Mouse (Mus musculus): ENCODE results near the gene Ctnnal1. TPM values are rescaled to one million over a fixed set of nuclear protein-coding genes. Genes with fewer than 3 reads are reported as not detected.

Gene Ctnnal1
- total RNA-seq, 1 experiment from 2014 or later, result 5.0 TPM

GRCm38 (mm10) chr4:56864417-56865001, 479 bp downstream of the Ctnnal1 start:
- no peak for ATAC-seq (ENCODE audit: extremely low read depth, insufficient number of reproducible peaks, low FRiP score, poor library complexity, severe bottlenecking)

GRCm38 (mm10) chr4:56864016-56864415, 972 bp downstream of the Ctnnal1 start:
- ATAC-seq (ENCODE audit: extremely low read depth, insufficient number of reproducible peaks, low FRiP score, poor library complexity, severe bottlenecking), result no peak

- no peak for ATAC-seq (ENCODE audit: extremely low read depth, insufficient number of reproducible peaks, low FRiP score, poor library complexity, severe bottlenecking)
Observed at GRCm38 (mm10) chr4:56861551-56861950, 3.4 kb downstream of the Ctnnal1 start.

- ATAC-seq (ENCODE audit: extremely low read depth, insufficient number of reproducible peaks, low FRiP score, poor library complexity, severe bottlenecking), result no peak
Observed at GRCm38 (mm10) chr4:56858733-56859132, 6.3 kb downstream of the Ctnnal1 start.

- no peak for ATAC-seq (ENCODE audit: extremely low read depth, insufficient number of reproducible peaks, low FRiP score, poor library complexity, severe bottlenecking)
Observed at GRCm38 (mm10) chr4:56856371-56856949, 8.5 kb downstream of the Ctnnal1 start.

GRCm38 (mm10) chr4:56855935-56856334, 9.1 kb downstream of the Ctnnal1 start:
- no peak for ATAC-seq (ENCODE audit: extremely low read depth, insufficient number of reproducible peaks, low FRiP score, poor library complexity, severe bottlenecking)

GRCm38 (mm10) chr4:56850724-56851123, 14.3 kb downstream of the Ctnnal1 start:
- no peak for ATAC-seq (ENCODE audit: extremely low read depth, insufficient number of reproducible peaks, low FRiP score, poor library complexity, severe bottlenecking)

GRCm38 (mm10) chr4:56848044-56848443, 16.9 kb downstream of the Ctnnal1 start:
- no peak for ATAC-seq (ENCODE audit: extremely low read depth, insufficient number of reproducible peaks, low FRiP score, poor library complexity, severe bottlenecking)

GRCm38 (mm10) chr4:56847400-56847799, 17.6 kb downstream of the Ctnnal1 start:
- ATAC-seq (ENCODE audit: extremely low read depth, insufficient number of reproducible peaks, low FRiP score, poor library complexity, severe bottlenecking), result no peak

- ATAC-seq (ENCODE audit: extremely low read depth, insufficient number of reproducible peaks, low FRiP score, poor library complexity, severe bottlenecking), result no peak
Observed at GRCm38 (mm10) chr4:56845896-56846533, 19.0 kb downstream of the Ctnnal1 start.

- no peak for ATAC-seq (ENCODE audit: extremely low read depth, insufficient number of reproducible peaks, low FRiP score, poor library complexity, severe bottlenecking)
Observed at GRCm38 (mm10) chr4:56844911-56845310, 20.1 kb downstream of the Ctnnal1 start.

- no peak for ATAC-seq (ENCODE audit: extremely low read depth, insufficient number of reproducible peaks, low FRiP score, poor library complexity, severe bottlenecking)
Observed at GRCm38 (mm10) chr4:56843963-56844362, 21.0 kb downstream of the Ctnnal1 start.

- no peak for ATAC-seq (ENCODE audit: extremely low read depth, insufficient number of reproducible peaks, low FRiP score, poor library complexity, severe bottlenecking)
Observed at GRCm38 (mm10) chr4:56842501-56842900, 22.5 kb downstream of the Ctnnal1 start.

- no peak for ATAC-seq (ENCODE audit: extremely low read depth, insufficient number of reproducible peaks, low FRiP score, poor library complexity, severe bottlenecking)
Observed at GRCm38 (mm10) chr4:56840297-56840696, 24.7 kb downstream of the Ctnnal1 start.

- ATAC-seq (ENCODE audit: extremely low read depth, insufficient number of reproducible peaks, low FRiP score, poor library complexity, severe bottlenecking), result no peak
Observed at GRCm38 (mm10) chr4:56837661-56838060, 27.3 kb downstream of the Ctnnal1 start.

- ATAC-seq (ENCODE audit: extremely low read depth, insufficient number of reproducible peaks, low FRiP score, poor library complexity, severe bottlenecking), result no peak
Observed at GRCm38 (mm10) chr4:56831998-56832397, 33.0 kb downstream of the Ctnnal1 start.

GRCm38 (mm10) chr4:56831013-56831609, 33.9 kb downstream of the Ctnnal1 start:
- ATAC-seq (ENCODE audit: extremely low read depth, insufficient number of reproducible peaks, low FRiP score, poor library complexity, severe bottlenecking), result no peak

GRCm38 (mm10) chr4:56829511-56829921, 35.5 kb downstream of the Ctnnal1 start:
- ATAC-seq (ENCODE audit: extremely low read depth, insufficient number of reproducible peaks, low FRiP score, poor library complexity, severe bottlenecking), result no peak

- no peak for ATAC-seq (ENCODE audit: extremely low read depth, insufficient number of reproducible peaks, low FRiP score, poor library complexity, severe bottlenecking)
Observed at GRCm38 (mm10) chr4:56828932-56829331, 36.1 kb downstream of the Ctnnal1 start.

- no peak for ATAC-seq (ENCODE audit: extremely low read depth, insufficient number of reproducible peaks, low FRiP score, poor library complexity, severe bottlenecking)
Observed at GRCm38 (mm10) chr4:56824231-56824630, 40.8 kb downstream of the Ctnnal1 start.

Measured in neutrophil, adult 5-6 weeks (primary cell).